Comparison of ENCODE assay signal across 8 mouse cellular contexts in the genomic region with DNA sequence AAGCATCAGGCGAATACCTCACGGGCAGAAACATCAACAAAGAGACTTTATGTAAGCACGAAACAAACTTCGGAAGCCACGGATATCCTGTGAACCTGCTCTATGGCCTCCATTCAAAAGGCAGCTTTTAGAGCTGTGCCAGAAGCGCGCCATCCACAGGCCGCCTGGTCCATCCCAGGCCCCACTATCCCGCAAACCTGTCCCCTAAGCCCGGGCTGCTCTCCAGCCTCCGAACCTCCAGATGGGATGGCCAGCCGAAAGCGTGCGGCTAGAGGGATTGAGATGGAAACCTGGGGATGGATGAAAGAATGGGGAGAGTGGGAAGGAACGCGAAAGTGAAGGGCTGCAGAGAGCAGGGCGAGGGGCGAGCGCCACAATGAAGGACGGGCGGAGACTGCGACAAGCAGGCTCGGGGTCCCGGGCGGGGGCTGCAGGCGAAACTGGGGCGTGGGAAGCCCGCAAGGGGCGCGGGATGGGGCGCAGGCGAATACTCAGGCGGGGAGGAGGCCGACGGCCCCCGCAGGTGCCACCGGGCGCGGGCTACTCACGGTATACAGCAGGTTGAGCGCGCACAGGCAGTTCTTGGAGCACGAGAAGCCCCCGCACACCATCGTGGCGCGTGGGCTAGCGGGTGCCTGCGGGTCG. TPM values are rescaled to one million over a fixed set of nuclear protein-coding genes. Genes with fewer than 3 reads are reported as not detected.
DNase-seq lines count a peak whose midpoint lies in the region; ATAC-seq and TF ChIP-seq lines count a peak whose summit lies in the region.

No protein-coding gene starts in this region.

- TF ChIP-seq CTCF in cerebellum, adult 2 months (IDR thresholded peaks at IDR 0.05; ENCODE audit: borderline replicate concordance, insufficient read depth, low read depth, low read length) = peak; percentile 20; the same call in 1 of the 2 replicates

- 1% methylated on average over 50 of the region's 50 CpGs for WGBS in cerebellum, adult 2 months
- WGBS in forebrain, embryonic 15.5 days = under 1% methylated on average over 50 of the region's 50 CpGs

- no peaks in the 10 kb centered on the region for H3K36me3 ChIP-seq in forebrain, embryonic 15.5 days

- H3K4me2 ChIP-seq in forebrain, embryonic 15.5 days (replicated peaks) = peak overlapping the region; percentile 59

- no peaks in the 10 kb centered on the region; the same call in 1 of the 2 replicates for H3K4me1 ChIP-seq in cerebellum, adult 2 months (ENCODE audit: control insufficient read depth, insufficient read depth, low read length)
- H3K4me1 ChIP-seq in forebrain, embryonic 15.5 days = peaks cover 25% of the 10 kb centered on the region

- peak; percentile 86 for ATAC-seq in forebrain, embryonic 15.5 days (replicated peaks)

- peak overlapping the region; percentile 22 for H3K27ac ChIP-seq in cerebellum, adult 2 months (ENCODE audit: insufficient read depth, low read length)
- H3K27ac ChIP-seq in forebrain, embryonic 15.5 days (replicated peaks) = peak overlapping the region; percentile 93

- H3K27me3 ChIP-seq in cerebellum, adult 2 months (ENCODE audit: control insufficient read depth, insufficient read depth, low read length) = no peaks in the 10 kb centered on the region
- H3K27me3 ChIP-seq in forebrain, embryonic 15.5 days = no peaks in the 10 kb centered on the region

- no peaks in the 10 kb centered on the region for H3K9me3 ChIP-seq in forebrain, embryonic 15.5 days

- no peak for TF ChIP-seq POLR2A in cerebellum, adult 2 months (IDR thresholded peaks at IDR 0.05; ENCODE audit: borderline replicate concordance, insufficient read depth, low read length)

- H3K4me3 ChIP-seq in cerebellum, adult 2 months (replicated peaks; ENCODE audit: insufficient read depth, low read depth, low read length) = peak overlapping the region; percentile 55
- H3K4me3 ChIP-seq in forebrain, embryonic 15.5 days = peak overlapping the region; percentile 97

- peak overlapping the region; percentile 99 for H3K9ac ChIP-seq in forebrain, embryonic 15.5 days (replicated peaks)

- peak; percentile 24 for DNase-seq in WW6 (ENCODE audit: low read depth, low spot score)
- peak; percentile 84 for DNase-seq in cerebellum, adult 2 months
- peak; percentile 61 for DNase-seq in heart, postnatal 4 days
- peak; percentile 49 to 71 for DNase-seq in layer of hippocampus, postnatal 14 days (ENCODE audit: low spot score in 2 of 2)
- DNase-seq in lung, postnatal 25 days (ENCODE audit: low spot score) = peak; percentile 83
- DNase-seq in retina, embryonic 14.5 days (ENCODE audit: low spot score) = peak; percentile 73
- peak; percentile 30 to 34 for DNase-seq in urinary bladder, postnatal 36 days (ENCODE audit: low spot score in 2 of 2)

RNA-seq across cellular contexts. Expression of a gene that starts 0.5 kb away (rescaled TPM):
- 157 and 167 TPM in 2 replicates for polyA plus RNA-seq in cerebellum, adult 2 months (2012; rRNA removed)
- 308 and 312 TPM in 2 replicates for polyA plus RNA-seq in forebrain, embryonic 15.5 days (2015; fragmentation: Nextera tagmentation; extraction: Ambion mirVana)
- 10 to 100 TPM; 53.1 to 59.6 TPM for total RNA-seq in heart, postnatal 4 days (2021)
- total RNA-seq in layer of hippocampus, postnatal 14 days (2021) = 100 to 1,000 TPM; 278 to 281 TPM

RNA-seq across cellular contexts. Expression of a gene that starts 49.1 kb away (rescaled TPM):
- not detected in 2 replicates for polyA plus RNA-seq in cerebellum, adult 2 months (2012; rRNA removed)
- polyA plus RNA-seq in forebrain, embryonic 15.5 days (2015; fragmentation: Nextera tagmentation; extraction: Ambion mirVana) = not detected in 2 replicates
- not detected for total RNA-seq in heart, postnatal 4 days (2021)
- total RNA-seq in layer of hippocampus, postnatal 14 days (2021) = not detected

Comparison
In these comparisons a context has a peak if more than half of its experiments do, and no peak if none do; other contexts are left out.
1. Peak in every context shown above with its lines: DNase-seq, ATAC-seq, H3K4me3 ChIP-seq and H3K27ac ChIP-seq.
2. DNase-seq: peak in every context shown above with its lines; median percentile 84 in cerebellum, adult 2 months; 83 in lung, postnatal 25 days; 73 in retina, embryonic 14.5 days; 61 in heart, postnatal 4 days; 60 in layer of hippocampus, postnatal 14 days; 32 in urinary bladder, postnatal 36 days; 24 in WW6.
3. RNA of a gene that starts 0.5 kb away (total RNA-seq): 278 to 281 TPM in layer of hippocampus, postnatal 14 days; 53.1 to 59.6 TPM in heart, postnatal 4 days; every median in the first group is over 4 times any median in the second.